Mouse (Mus musculus) forebrain, embryonic 16.5 days (tissue): Measurements from ENCODE around the gene Lce6a. TPM values are rescaled to one million over a fixed set of nuclear protein-coding genes. Genes with fewer than 3 reads are reported as not detected.

Experiments used
- ATAC-seq: fragments of 200-750 bp; cut with Nextera tagmentation; 2 replicates; pipeline ENCODE4 v1.8.0; 2017; ENCODE audit warnings: mild to moderate bottlenecking, moderate library complexity
- H3K27ac ChIP-seq: fragments of 300-500 bp; sonication (generic); 2 replicates; pipeline ENCODE4 v1.5.1; 2014; ENCODE audit warnings: low read length, control low read depth
- H3K27me3 ChIP-seq: fragments of 300-500 bp; sonication (generic); replicated peaks from 2 replicates; pipeline ENCODE4 v1.6.1; 2014; ENCODE audit warnings: low read length; ENCODE audit not compliant: control insufficient read depth, insufficient read depth
- H3K36me3 ChIP-seq: fragments of 300-500 bp; sonication (generic); 2 replicates; pipeline ENCODE4 v1.6.1; 2014; ENCODE audit not compliant: control insufficient read depth, insufficient read depth
- H3K4me1 ChIP-seq: fragments of 300-500 bp; sonication (generic); replicated peaks from 2 replicates; pipeline ENCODE4 v1.6.1; 2014; ENCODE audit warnings: low read length; ENCODE audit not compliant: control insufficient read depth, insufficient read depth
- H3K4me2 ChIP-seq: fragments of 300-500 bp; sonication (generic); 2 replicates; pipeline ENCODE4 v1.6.1; 2014; ENCODE audit warnings: mild to moderate bottlenecking, low read length, control low read depth
- H3K4me3 ChIP-seq: fragments of 300-500 bp; sonication (generic); replicated peaks from 2 replicates; pipeline ENCODE4 v1.5.1; 2014; ENCODE audit warnings: mild to moderate bottlenecking, low read length, control low read depth
- H3K9ac ChIP-seq: fragments of 300-500 bp; sonication (generic); replicated peaks from 2 replicates; pipeline ENCODE4 v1.6.1; 2014; ENCODE audit warnings: low read depth, low read length, control low read depth
- H3K9me3 ChIP-seq: fragments of 300-500 bp; sonication (generic); 2 replicates; pipeline ENCODE4 v1.6.1; 2016; ENCODE audit warnings: low read length; ENCODE audit not compliant: control insufficient read depth
- WGBS: fragments of 180-500 bp; shearing (Covaris S2); extraction: QIAGEN DNeasy Blood & Tissue Kit; methylation state at CpG from one replicate; pipeline ENCODE4 v1.1.7; 2014; 5-methylcytosine and 5-hydroxymethylcytosine counted together
- polyA plus RNA-seq: library from polyadenylated mRNA; unstranded; fragments of >200 nt; fragmentation: Nextera tagmentation; extraction: Ambion mirVana; gene quantifications from 2 replicates; pipeline ENCODE4 v1.2.1, GENCODE M21; 2015

Gene Lce6a
- not detected in 2 replicates for polyA plus RNA-seq

DNA sequence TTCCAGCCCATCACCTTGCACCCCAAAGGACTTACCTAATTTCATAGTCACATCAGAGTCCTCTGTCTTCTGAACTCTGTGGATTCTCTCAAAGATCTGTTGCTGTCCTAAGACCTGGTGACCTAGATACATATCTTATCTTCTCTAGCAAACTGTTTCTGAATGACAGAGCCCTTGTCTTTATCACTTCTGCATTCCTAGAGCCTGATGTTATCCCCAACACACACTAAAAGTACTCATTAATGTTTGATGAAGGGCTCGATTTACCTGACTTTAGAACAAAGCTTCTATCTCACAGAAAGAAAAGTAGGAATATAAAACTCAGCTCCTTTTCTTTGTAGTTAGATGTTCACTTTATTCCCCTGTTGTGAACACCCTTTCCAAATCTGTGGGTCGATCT lies at the start of gene Lce6a:
Gene Lce6a (minus strand): TSS at position 101 of the 400 bp plus-strand sequence.
- H3K36me3 ChIP-seq = no peaks in the 10 kb centered on the region
- H3K4me2 ChIP-seq = no peak within 1 kb of the TSS
- H3K4me1 ChIP-seq = no peaks in the 10 kb centered on the region
- H3K9me3 ChIP-seq = no peaks in the 10 kb centered on the region
- H3K27ac ChIP-seq = no peak within 1 kb of the TSS
- H3K9ac ChIP-seq = no peak within 1 kb of the TSS
- 79% methylated on average over 2 of the region's 2 CpGs for WGBS
- H3K4me3 ChIP-seq = no peak within 1 kb of the TSS
- H3K27me3 ChIP-seq = no peaks in the 10 kb centered on the region
- ATAC-seq = no peak

DNA sequence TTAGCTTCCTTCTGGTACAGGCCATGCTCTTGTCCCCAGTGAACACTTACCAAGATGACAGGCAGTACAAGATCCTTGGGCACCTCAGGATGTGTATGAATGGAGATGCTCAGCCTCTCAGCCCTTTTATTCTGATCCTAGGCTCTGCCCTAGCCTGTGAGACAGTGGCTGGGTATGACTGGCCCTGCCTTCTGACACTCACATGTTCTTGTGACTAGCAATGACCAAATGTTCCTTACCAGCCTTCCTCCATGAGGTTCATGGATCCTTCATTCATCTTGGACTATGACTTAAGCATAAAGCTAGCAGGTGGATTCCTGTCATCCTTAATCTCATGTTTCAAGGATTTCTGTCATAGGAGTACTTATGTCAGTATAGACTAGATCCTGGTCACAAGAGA lies 48.8 kb upstream of the Lce6a start, which contains the start of gene Lce1a2:
Gene Lce1a2 (minus strand): TSS at position 101 of the 400 bp plus-strand sequence.
- Histone ChIP-seq H3K9ac (no peak within 1 kb of the TSS), H3K4me2 (no peak within 1 kb of the TSS), H3K36me3 (no peaks in the 10 kb centered on the region), H3K4me1 (no peaks in the 10 kb centered on the region), H3K27me3 (no peaks in the 10 kb centered on the region), H3K4me3 (no peak within 1 kb of the TSS), H3K9me3 (no peaks in the 10 kb centered on the region), H3K27ac (no peak within 1 kb of the TSS)
- no peak for ATAC-seq

DNA sequence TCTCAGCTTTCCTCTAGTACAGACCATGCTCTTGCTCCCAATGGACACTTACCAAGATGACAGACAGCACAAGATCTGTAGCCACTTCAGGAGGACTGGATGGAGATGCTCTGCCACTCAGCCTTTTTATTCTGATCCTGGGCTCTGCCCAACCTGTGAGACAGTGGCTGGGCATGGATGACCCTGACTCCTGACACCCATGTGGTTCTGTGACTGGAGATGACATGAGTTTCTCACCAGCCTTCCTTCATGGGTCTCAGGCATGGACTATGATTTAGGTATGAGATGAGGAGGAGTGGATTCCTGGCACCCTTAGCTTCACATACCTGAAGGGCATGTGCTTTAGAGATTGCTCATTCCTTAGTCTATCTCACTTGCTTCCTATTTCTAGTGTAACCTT lies 35.4 kb upstream of the Lce6a start, which contains the start of gene Lce1b:
Gene Lce1b (minus strand): TSS at position 101 of the 400 bp plus-strand sequence.
- H3K4me3 ChIP-seq = no peak within 1 kb of the TSS
- H3K4me1 ChIP-seq = no peaks in the 10 kb centered on the region
- no peak for ATAC-seq
- H3K36me3 ChIP-seq = no peaks in the 10 kb centered on the region
- no peak within 1 kb of the TSS for H3K9ac ChIP-seq
- H3K4me2 ChIP-seq = no peak within 1 kb of the TSS
- no peaks in the 10 kb centered on the region for H3K27me3 ChIP-seq
- H3K27ac ChIP-seq = no peak within 1 kb of the TSS
- no peaks in the 10 kb centered on the region for H3K9me3 ChIP-seq

DNA sequence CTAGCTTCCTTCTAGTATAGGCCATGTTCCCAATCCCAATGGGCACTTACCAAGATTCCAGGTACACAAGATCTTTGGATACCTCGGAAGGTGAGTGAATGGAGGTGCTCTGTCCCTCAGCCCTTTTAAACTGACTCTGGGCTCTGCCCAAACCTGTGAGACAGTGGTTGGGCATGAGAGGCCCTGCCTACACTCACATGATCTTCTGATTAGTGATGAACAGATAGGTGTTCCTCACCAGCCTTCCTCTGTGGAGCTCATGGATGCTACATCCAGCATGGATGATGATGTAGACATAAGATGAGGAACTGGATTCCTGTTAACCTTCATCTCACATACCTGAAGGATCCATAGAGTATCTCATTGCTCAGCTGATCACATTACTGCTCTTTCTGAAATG lies 26.7 kb upstream of the Lce6a start, which contains the start of gene Lce1a1:
Gene Lce1a1 (minus strand): TSS at position 101 of the 400 bp plus-strand sequence.
- H3K36me3 ChIP-seq = no peaks in the 10 kb centered on the region
- 92% methylated on average over 1 of the region's 1 CpGs for WGBS
- ATAC-seq = no peak

DNA sequence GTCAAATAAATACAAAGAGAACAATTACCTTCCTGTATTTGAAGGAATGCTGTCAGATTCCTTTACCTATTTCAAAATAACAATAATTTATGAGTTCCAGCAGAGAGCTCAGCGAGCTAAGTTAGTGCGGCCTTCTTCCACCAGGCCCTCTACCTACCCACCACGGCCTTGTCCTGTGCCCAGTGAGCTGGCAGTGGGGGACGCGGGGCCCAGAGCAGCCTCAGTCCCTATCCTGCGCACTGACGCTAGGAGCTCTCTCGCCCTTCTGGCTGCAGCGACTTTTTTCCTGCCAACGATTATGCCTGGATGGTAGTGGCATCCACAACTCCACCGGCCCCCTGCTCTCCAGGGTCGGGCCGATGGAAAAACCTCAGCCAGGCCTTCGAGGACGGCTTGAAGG lies 18.4 kb upstream of the Lce6a start:
- Histone ChIP-seq H3K4me1 (0 out of 2 replicates have a peak, but pooled peaks cover 4% of the 10 kb centered on the region), H3K4me2 (no peak overlapping the region), H3K27me3 (no peaks in the 10 kb centered on the region), H3K36me3 (no peaks in the 10 kb centered on the region), H3K9ac (no peak overlapping the region), H3K4me3 (no peak overlapping the region), H3K27ac (no peak overlapping the region), H3K9me3 (no peaks in the 10 kb centered on the region)
- ATAC-seq = no peak
- WGBS = 93% methylated on average over 15 of the region's 15 CpGs

More for the DNA sequence above, 26.7 kb upstream of the Lce6a start, which contains the start of gene Lce1a1:
- H3K4me2 ChIP-seq = no peak within 1 kb of the TSS
- H3K27ac ChIP-seq = no peak within 1 kb of the TSS
- no peaks in the 10 kb centered on the region for H3K4me1 ChIP-seq
- no peaks in the 10 kb centered on the region for H3K27me3 ChIP-seq
- no peak within 1 kb of the TSS for H3K9ac ChIP-seq
- no peaks in the 10 kb centered on the region for H3K9me3 ChIP-seq
- no peak within 1 kb of the TSS for H3K4me3 ChIP-seq

DNA sequence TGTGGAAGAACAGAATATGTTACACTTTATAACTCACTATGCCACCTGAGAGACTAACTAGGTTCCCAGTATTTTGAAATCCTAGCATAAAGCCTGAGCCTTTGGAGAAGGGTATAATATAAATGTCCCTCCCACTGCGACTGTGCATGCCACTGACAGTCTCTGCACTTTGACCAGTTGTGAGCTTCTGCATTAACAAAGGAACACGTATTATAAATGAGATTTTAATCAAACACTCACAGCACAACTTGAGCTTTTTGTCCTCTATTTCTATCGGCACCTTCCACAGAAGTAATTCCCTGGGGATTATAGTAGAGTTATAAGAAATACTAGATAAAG lies 17.2 kb upstream of the Lce6a start:
- ATAC-seq = no peak
- WGBS = 37% methylated on average over 3 of the region's 3 CpGs

DNA sequence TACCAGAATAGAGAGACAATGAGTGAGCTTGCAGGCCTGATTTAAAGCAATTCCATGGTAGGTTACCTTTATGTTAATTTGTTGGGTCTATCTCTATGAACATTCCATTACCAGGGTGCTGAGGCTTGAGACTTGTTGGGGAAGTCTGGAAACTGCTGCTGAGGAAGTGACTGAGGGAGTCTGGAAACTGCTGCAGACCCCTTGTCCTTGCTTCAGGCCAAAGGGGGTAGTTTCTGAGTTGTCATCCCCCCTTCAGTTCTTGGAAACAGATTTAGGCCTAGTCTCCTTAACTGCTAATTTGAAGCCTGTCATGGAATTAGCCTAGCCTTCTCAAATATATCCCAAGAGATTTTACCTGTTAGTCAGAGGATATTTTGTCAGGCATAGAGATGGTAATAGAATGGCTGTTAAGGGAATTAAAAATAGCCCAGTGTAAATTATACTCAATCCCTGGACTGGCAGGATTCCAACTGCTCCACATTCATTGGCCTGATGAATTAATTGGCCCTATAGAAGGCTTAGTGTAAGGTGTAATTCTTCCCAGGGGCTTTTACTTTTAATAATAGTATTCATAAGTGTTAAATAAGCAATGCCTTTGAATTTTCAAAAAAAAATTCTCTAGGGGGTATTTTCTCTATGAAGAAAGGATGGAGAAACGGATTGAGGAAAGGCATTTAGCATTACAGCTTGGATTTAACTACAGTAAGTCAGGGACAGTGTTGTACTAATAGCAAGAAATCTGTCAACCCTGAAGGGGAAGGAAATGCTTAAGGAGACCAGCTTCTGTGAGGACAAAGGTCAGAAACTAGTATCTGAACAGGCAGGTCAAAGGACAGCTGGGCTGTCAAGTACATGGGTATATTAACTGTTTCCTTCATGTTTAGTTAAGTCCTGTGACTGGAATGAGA lies 16.5 kb upstream of the Lce6a start:
- H3K4me2 ChIP-seq = no peak overlapping the region
- peak; percentile 49; the same call in 1 of the 2 replicates for ATAC-seq
- no peaks in the 10 kb centered on the region for H3K36me3 ChIP-seq
- no peaks in the 10 kb centered on the region for H3K27me3 ChIP-seq
- H3K4me1 ChIP-seq = 0 out of 2 replicates have a peak, but pooled peaks cover 4% of the 10 kb centered on the region
- no peak overlapping the region for H3K9ac ChIP-seq
- 5% methylated on average over 1 of the region's 1 CpGs for WGBS
- no peak overlapping the region for H3K27ac ChIP-seq
- H3K4me3 ChIP-seq = no peak overlapping the region
- H3K9me3 ChIP-seq = no peaks in the 10 kb centered on the region

More for the DNA sequence above, 17.2 kb upstream of the Lce6a start:
- Histone ChIP-seq H3K9me3 (no peaks in the 10 kb centered on the region), H3K36me3 (no peaks in the 10 kb centered on the region), H3K4me2 (no peak overlapping the region), H3K9ac (no peak overlapping the region), H3K4me1 (0 out of 2 replicates have a peak, but pooled peaks cover 4% of the 10 kb centered on the region), H3K27ac (no peak overlapping the region), H3K27me3 (no peaks in the 10 kb centered on the region), H3K4me3 (no peak overlapping the region)

DNA sequence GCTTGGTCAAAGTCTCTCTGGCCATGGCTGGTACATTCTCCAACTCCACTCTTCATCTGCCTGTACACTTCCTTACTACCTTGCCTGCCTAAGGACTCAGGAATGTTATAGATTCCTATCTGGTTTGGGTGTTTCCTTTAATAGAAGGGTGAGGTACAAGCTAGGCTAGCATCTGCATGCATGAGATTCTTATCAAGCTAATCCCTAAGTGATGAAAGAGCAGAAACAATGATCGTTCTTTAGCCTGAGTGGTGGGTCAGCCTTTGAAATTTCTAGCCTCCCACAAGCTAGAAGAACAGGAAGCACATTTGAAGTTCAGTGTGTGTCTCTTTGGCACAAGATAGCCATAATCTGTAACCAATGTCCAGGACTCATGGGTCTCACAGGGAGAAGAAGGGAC lies 11.7 kb downstream of the Lce6a start:
- no peak overlapping the region for H3K9ac ChIP-seq
- no peaks in the 10 kb centered on the region for H3K27me3 ChIP-seq
- H3K4me2 ChIP-seq = no peak overlapping the region
- no peak overlapping the region for H3K4me3 ChIP-seq
- H3K4me1 ChIP-seq = no peaks in the 10 kb centered on the region
- H3K36me3 ChIP-seq = no peaks in the 10 kb centered on the region
- no peaks in the 10 kb centered on the region for H3K9me3 ChIP-seq
- no peak for ATAC-seq
- WGBS = 79% methylated on average over 1 of the region's 1 CpGs
- H3K27ac ChIP-seq = no peak overlapping the region

DNA sequence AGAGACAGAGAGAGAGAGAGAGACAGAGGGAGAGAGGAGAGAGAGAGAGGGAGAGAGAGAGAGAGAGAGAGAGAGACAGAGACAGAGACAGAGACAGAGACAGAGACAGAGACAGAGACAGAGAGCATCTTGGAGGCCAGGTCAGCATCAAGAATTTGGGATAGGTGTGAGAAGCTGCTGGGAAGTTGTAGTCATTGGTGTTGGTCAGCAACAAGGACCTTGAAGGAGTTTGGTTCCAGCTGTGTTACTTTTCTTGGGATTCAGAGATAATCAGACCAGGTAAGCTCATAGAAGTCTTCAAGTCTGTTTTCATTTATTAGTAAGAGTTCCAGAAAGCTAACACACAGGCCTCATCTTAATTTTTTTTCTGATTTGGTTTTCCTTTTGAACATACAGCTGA lies 14.1 kb downstream of the Lce6a start, which contains the start of gene 2210017I01Rik:
Gene 2210017I01Rik (minus strand): TSS at position 101 of the 400 bp plus-strand sequence.
- no peak within 1 kb of the TSS for H3K4me3 ChIP-seq
- no peak within 1 kb of the TSS for H3K9ac ChIP-seq
- H3K36me3 ChIP-seq = no peaks in the 10 kb centered on the region
- ATAC-seq = no peak
- no peaks in the 10 kb centered on the region for H3K27me3 ChIP-seq
- no peak within 1 kb of the TSS for H3K27ac ChIP-seq
- H3K9me3 ChIP-seq = no peaks in the 10 kb centered on the region
- H3K4me1 ChIP-seq = no peaks in the 10 kb centered on the region
- H3K4me2 ChIP-seq = no peak within 1 kb of the TSS
